Mouse (Mus musculus): ENCODE results near the gene Mapk8ip3. TPM values are rescaled to one million over a fixed set of nuclear protein-coding genes. Genes with fewer than 3 reads are reported as not detected.

Gene Mapk8ip3
- total and polyA plus RNA-seq, 2 experiments from 2014 or later: 13.1 to 57.8 TPM

DNA sequence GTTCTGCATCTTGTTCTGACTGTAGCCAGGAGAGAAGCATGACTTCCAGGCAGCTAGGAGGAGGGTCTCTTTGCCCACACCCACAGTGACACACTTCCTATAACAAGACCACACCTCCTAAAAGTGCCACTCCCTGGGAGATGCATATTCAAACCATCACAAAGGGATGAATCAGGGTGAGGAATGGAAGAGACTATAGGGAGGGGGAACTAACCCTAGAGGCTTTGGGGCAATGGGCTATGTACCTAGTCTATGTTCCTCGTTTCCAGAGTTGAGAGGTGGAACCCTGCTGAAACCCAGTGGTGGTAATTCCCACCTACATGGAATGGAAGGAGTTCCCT, 62.4 kb downstream of the Mapk8ip3 start:
- H3K4me3 ChIP-seq (ENCODE audit: low read depth, low read length): no peak overlapping the region
- no peak for ATAC-seq (ENCODE audit: insufficient read depth, low read depth)
- no peak overlapping the region for H3K4me2 ChIP-seq (ENCODE audit: low read depth, low read length)
- H3K27me3 ChIP-seq (ENCODE audit: control insufficient read depth, insufficient read depth, low read length): no peaks in the 10 kb centered on the region
- H3K36me3 ChIP-seq (replicated peaks; ENCODE audit: control insufficient read depth, insufficient read depth, low read length): no peaks in the 10 kb centered on the region
- TF ChIP-seq CTCF (IDR thresholded peaks at IDR 0.05; ENCODE audit: low read depth) (no peak), EP300 (IDR thresholded peaks at IDR 0.05; ENCODE audit: low read depth) (no peak)
- WGBS: 21% methylated on average over 1 of the region's 1 CpGs
- H3K9me3 ChIP-seq (replicated peaks; ENCODE audit: control insufficient read depth, low read length): no peaks in the 10 kb centered on the region
- H3K27ac ChIP-seq (ENCODE audit: low read depth): no peak overlapping the region
- no peaks in the 10 kb centered on the region for H3K4me1 ChIP-seq (ENCODE audit: control insufficient read depth, insufficient read depth)
- DNase-seq (ENCODE audit: low spot score): no peak
- H3K9ac ChIP-seq (replicated peaks; ENCODE audit: low read depth, low read length): no peak overlapping the region

- Histone ChIP-seq H3K4me3 (ENCODE audit: low read depth, low read length) (no peak overlapping the region), H3K36me3 (replicated peaks; ENCODE audit: control insufficient read depth, insufficient read depth, low read length) (no peaks in the 10 kb centered on the region), H3K4me1 (ENCODE audit: control insufficient read depth, insufficient read depth) (no peaks in the 10 kb centered on the region), H3K27me3 (ENCODE audit: control insufficient read depth, insufficient read depth, low read length) (no peaks in the 10 kb centered on the region), H3K9ac (replicated peaks; ENCODE audit: low read depth, low read length) (no peak overlapping the region), H3K9me3 (replicated peaks; ENCODE audit: control insufficient read depth, low read length) (no peaks in the 10 kb centered on the region), H3K4me2 (ENCODE audit: low read depth, low read length) (no peak overlapping the region), H3K27ac (ENCODE audit: low read depth) (no peak overlapping the region)
- no peak for DNase-seq (ENCODE audit: low spot score)
- TF ChIP-seq EP300 (IDR thresholded peaks at IDR 0.05; ENCODE audit: low read depth): no peak
- ATAC-seq (ENCODE audit: insufficient read depth, low read depth): no peak
- WGBS: 34% methylated on average over 4 of the region's 4 CpGs
Measured at GRCm38 (mm10) chr17:24873695-24874404, 62.9 kb downstream of the Mapk8ip3 start.

DNA sequence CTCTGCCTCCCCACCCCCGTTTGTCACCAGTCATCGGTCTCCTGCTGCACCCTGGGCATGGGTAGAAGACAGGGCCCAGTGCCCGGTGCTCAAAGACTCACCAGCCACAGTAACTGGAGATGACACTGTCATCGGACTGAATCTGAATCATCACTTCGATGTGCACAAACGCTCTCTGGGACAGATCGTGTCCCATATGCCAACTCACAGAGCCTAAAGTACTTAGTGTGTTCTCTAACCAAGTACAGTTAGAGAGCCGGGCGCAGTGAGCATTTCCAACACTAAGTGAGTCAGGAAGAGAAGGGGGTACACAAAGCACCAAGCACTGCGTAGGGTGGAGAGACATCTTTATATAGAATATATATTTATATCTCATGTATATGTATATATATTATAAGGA, 68.9 kb downstream of the Mapk8ip3 start:
- DNase-seq (ENCODE audit: low spot score) (no peak), ATAC-seq (ENCODE audit: insufficient read depth, low read depth) (no peak)
- 86% methylated on average over 10 of the region's 10 CpGs for WGBS
- Histone ChIP-seq H3K27ac (ENCODE audit: low read depth) (no peak overlapping the region), H3K4me2 (ENCODE audit: low read depth, low read length) (no peak overlapping the region), H3K36me3 (replicated peaks; ENCODE audit: control insufficient read depth, insufficient read depth, low read length) (peaks cover 10% of the 10 kb centered on the region), H3K4me3 (ENCODE audit: low read depth, low read length) (no peak overlapping the region), H3K9ac (replicated peaks; ENCODE audit: low read depth, low read length) (no peak overlapping the region), H3K27me3 (ENCODE audit: control insufficient read depth, insufficient read depth, low read length) (no peaks in the 10 kb centered on the region), H3K4me1 (ENCODE audit: control insufficient read depth, insufficient read depth) (no peaks in the 10 kb centered on the region), H3K9me3 (replicated peaks; ENCODE audit: control insufficient read depth, low read length) (no peaks in the 10 kb centered on the region)
- no peak for TF ChIP-seq CTCF (IDR thresholded peaks at IDR 0.05; ENCODE audit: low read depth)
- TF ChIP-seq EP300 (IDR thresholded peaks at IDR 0.05; ENCODE audit: low read depth): no peak

GRCm38 (mm10) chr17:24865776-24866175, 71.0 kb downstream of the Mapk8ip3 start, which contains the start of gene Igfals:
TSS of gene Igfals (plus strand) at chr17:24865997.
- H3K9ac ChIP-seq (replicated peaks; ENCODE audit: low read depth, low read length): no peak within 1 kb of the TSS
- 85% methylated on average over 8 of the region's 8 CpGs for WGBS
- ATAC-seq (ENCODE audit: insufficient read depth, low read depth) (no peak), DNase-seq (ENCODE audit: low spot score) (no peak)
- no peak within 1 kb of the TSS for H3K27ac ChIP-seq (ENCODE audit: low read depth)
- H3K4me3 ChIP-seq (ENCODE audit: low read depth, low read length): no peak within 1 kb of the TSS
- H3K36me3 ChIP-seq (replicated peaks; ENCODE audit: control insufficient read depth, insufficient read depth, low read length): peaks cover 32% of the 10 kb centered on the region
- H3K9me3 ChIP-seq (replicated peaks; ENCODE audit: control insufficient read depth, low read length): no peaks in the 10 kb centered on the region
- H3K4me1 ChIP-seq (ENCODE audit: control insufficient read depth, insufficient read depth): no peaks in the 10 kb centered on the region
- no peak within 1 kb of the TSS for H3K4me2 ChIP-seq (ENCODE audit: low read depth, low read length)
- no peaks in the 10 kb centered on the region for H3K27me3 ChIP-seq (ENCODE audit: control insufficient read depth, insufficient read depth, low read length)
- TF ChIP-seq CTCF (IDR thresholded peaks at IDR 0.05; ENCODE audit: low read depth): no peak
- TF ChIP-seq EP300 (IDR thresholded peaks at IDR 0.05; ENCODE audit: low read depth): no peak

GRCm38 (mm10) chr17:24861785-24862184, 75.0 kb downstream of the Mapk8ip3 start:
- H3K4me3 ChIP-seq (ENCODE audit: low read depth, low read length): no peak overlapping the region
- whole genome bisulfite sequencing: 94% methylated on average over 3 of the region's 3 CpGs
- no peak for ATAC-seq (ENCODE audit: insufficient read depth, low read depth)
- no peaks in the 10 kb centered on the region for H3K9me3 ChIP-seq (replicated peaks; ENCODE audit: control insufficient read depth, low read length)
- TF ChIP-seq EP300 (IDR thresholded peaks at IDR 0.05; ENCODE audit: low read depth) (no peak), CTCF (IDR thresholded peaks at IDR 0.05; ENCODE audit: low read depth) (no peak)
- H3K27me3 ChIP-seq (ENCODE audit: control insufficient read depth, insufficient read depth, low read length): no peaks in the 10 kb centered on the region
- no peak overlapping the region for H3K9ac ChIP-seq (replicated peaks; ENCODE audit: low read depth, low read length)
- no peaks in the 10 kb centered on the region for H3K4me1 ChIP-seq (ENCODE audit: control insufficient read depth, insufficient read depth)
- H3K36me3 ChIP-seq (replicated peaks; ENCODE audit: control insufficient read depth, insufficient read depth, low read length): peaks cover 51% of the 10 kb centered on the region
- H3K4me2 ChIP-seq (ENCODE audit: low read depth, low read length): no peak overlapping the region
- no peak overlapping the region for H3K27ac ChIP-seq (ENCODE audit: low read depth)
- no peak for DNase-seq (ENCODE audit: low spot score)

- Histone ChIP-seq H3K27me3 (ENCODE audit: control insufficient read depth, insufficient read depth, low read length) (no peaks in the 10 kb centered on the region), H3K36me3 (replicated peaks; ENCODE audit: control insufficient read depth, insufficient read depth, low read length) (peaks cover 57% of the 10 kb centered on the region), H3K9me3 (replicated peaks; ENCODE audit: control insufficient read depth, low read length) (no peaks in the 10 kb centered on the region), H3K4me3 (ENCODE audit: low read depth, low read length) (no peak overlapping the region), H3K9ac (replicated peaks; ENCODE audit: low read depth, low read length) (no peak overlapping the region), H3K4me1 (ENCODE audit: control insufficient read depth, insufficient read depth) (no peaks in the 10 kb centered on the region), H3K27ac (ENCODE audit: low read depth) (no peak overlapping the region), H3K4me2 (ENCODE audit: low read depth, low read length) (no peak overlapping the region)
- DNase-seq (ENCODE audit: low spot score) (no peak), ATAC-seq (ENCODE audit: insufficient read depth, low read depth) (no peak)
- TF ChIP-seq EP300 (IDR thresholded peaks at IDR 0.05; ENCODE audit: low read depth) (no peak), CTCF (IDR thresholded peaks at IDR 0.05; ENCODE audit: low read depth) (no peak)
- WGBS: 89% methylated on average over 8 of the region's 8 CpGs
Measured at GRCm38 (mm10) chr17:24860076-24860475, 76.7 kb downstream of the Mapk8ip3 start.

All from heart, postnatal 0 days (tissue).